Mouse (Mus musculus) liver, adult 2 months (tissue): ENCODE measurements around the gene Coq4.
A peak's percentile ranks its signal among the peaks of the same experiment; 100 is the strongest.

Experiments
- CTCF ChIP-seq: fragments of 200-500 bp; IDR thresholded peaks from 2 replicates; pipeline ENCODE4 v1.5.1; 2011; ENCODE audit warnings: low read depth, low read length, control low read depth
- POLR2A ChIP-seq: fragments of 200-500 bp; IDR thresholded peaks from 2 replicates; pipeline ENCODE4 v1.6.1; 2011; ENCODE audit warnings: low read length, control low read depth; ENCODE audit not compliant: insufficient read depth; ENCODE audit errors: extremely low read depth

- TF ChIP-seq CTCF (peak; percentile 74), POLR2A (no peak)
Measured at GRCm38 (mm10) chr2:29817426-29818232, 30.3 kb downstream of the Coq4 start.
